Mouse (Mus musculus) stomach, postnatal 0 days (tissue): Measurements from ENCODE around the gene Rab3d.

Source experiments
- CTCF ChIP-seq: IDR thresholded peaks from 2 replicates; pipeline ENCODE4 v1.5.1; 2016; ENCODE audit warnings: antibody characterized with exemption, low read depth, mild to moderate bottlenecking, moderate library complexity
- EP300 ChIP-seq: optimal IDR thresholded peaks from 2 replicates; pipeline ENCODE3; 2016; ENCODE audit warnings: antibody characterized with exemption

GRCm38 (mm10) chr9:21857501-21857900, 60.5 kb downstream of the Rab3d start:
- no peak for TF ChIP-seq CTCF
- TF ChIP-seq EP300, result no peak
